Mouse (Mus musculus) neutrophil, adult 59 days (primary cell): ENCODE results near the gene Srsf5. TPM values are rescaled to one million over a fixed set of nuclear protein-coding genes. Genes with fewer than 3 reads are reported as not detected.

Experiments used
- total RNA-seq, 2 experiments: library from RNA; stranded (reverse); gene quantifications; 1 replicate in 1 of 2; 2 replicates in 1 of 2; pipeline ENCODE4 v1.2.4; 2023

Gene Srsf5
- 100 to 1,000 TPM; 769 to 835 TPM for total RNA-seq

DNA sequence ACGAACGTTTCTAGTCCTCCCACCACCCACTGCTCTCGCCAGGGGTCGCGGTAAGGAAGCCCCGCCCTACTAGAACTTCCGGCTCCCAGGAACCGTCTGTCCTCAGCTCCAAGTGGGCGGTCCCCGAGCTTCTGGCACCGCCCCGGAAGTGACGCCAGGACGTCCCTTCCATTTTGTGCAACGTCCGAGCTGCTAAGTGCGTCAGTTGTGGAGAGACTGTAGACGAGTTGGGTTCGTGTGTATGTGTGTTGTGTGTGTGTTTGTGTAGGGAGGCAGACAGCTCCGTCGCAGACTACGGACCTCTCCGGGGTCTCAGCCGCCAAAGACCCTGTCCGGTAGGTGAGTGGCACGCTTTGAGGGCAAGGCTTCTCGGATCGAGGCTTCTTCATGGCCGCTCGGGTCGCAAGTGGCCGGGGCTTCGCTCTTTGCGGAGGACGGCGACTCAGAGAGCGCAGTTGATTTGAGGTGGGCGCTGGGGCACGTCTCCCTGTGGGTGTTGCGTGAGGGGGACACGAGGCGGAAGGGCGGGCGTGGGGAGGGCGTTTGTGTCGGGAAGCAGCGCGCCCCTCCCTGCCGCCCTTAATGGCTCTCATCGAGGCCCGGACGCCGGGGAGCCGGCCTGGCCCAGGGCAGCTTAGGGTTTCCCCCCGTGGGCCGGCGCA, at the start of gene Srsf5:
Gene Srsf5, plus strand, starts transcription at position 171 of the 662 bp plus-strand sequence.

GRCm38 (mm10) chr12:80968605-80969004, 23.3 kb downstream of the Srsf5 start, which contains the start of gene Slc10a1:
Gene Slc10a1, minus strand, starts transcription at chr12:80968705.

Other genes starting within 250 kb of the Srsf5 start
- not detected for gene Ccdc177, start 184.8 kb upstream of the Srsf5 start, total RNA-seq
- 10 to 100 TPM; 79.1 to 81.9 TPM for gene Susd6, start 155.0 kb upstream of the Srsf5 start, total RNA-seq
- gene Slc10a1, start 23.2 kb downstream of the Srsf5 start, total RNA-seq: not detected
- under 1 TPM; 0.35 to 0.40 TPM for gene Smoc1, start 81.3 kb downstream of the Srsf5 start, total RNA-seq